Mouse (Mus musculus) natural killer cell, adult 2 months (primary cell): ENCODE data around the gene Cdhr2.

Experiments
- DNase-seq, 2 experiments: peaks; one replicate each; pipeline ENCODE4 v3.0.0; 2022; ENCODE audit warnings: low spot score in 2 of 2

The Cdhr2 gene

DNA sequence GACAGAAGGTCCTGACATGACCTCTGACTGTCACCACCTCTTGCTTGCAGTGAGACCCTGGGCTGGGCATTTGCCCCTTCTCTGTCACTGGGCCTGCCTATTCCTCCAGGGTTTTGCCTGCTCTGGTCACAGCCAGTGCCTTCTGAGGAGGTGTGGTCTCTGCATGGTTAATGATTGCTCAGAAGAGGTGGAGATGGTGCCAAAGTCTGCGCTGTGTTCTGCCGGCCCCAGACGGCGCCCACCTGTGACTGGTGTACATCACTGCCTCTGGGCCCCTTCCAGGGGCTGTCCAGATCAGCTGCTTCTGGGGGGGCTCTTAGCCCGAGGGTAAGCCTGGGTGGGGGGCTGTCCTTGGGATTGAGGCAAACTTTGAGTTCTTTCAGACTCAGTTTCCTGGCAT is at the start of gene Cdhr2:
Gene Cdhr2, plus strand, starts transcription at position 219 of the 400 bp plus-strand sequence.
- no peak for DNase-seq

DNA sequence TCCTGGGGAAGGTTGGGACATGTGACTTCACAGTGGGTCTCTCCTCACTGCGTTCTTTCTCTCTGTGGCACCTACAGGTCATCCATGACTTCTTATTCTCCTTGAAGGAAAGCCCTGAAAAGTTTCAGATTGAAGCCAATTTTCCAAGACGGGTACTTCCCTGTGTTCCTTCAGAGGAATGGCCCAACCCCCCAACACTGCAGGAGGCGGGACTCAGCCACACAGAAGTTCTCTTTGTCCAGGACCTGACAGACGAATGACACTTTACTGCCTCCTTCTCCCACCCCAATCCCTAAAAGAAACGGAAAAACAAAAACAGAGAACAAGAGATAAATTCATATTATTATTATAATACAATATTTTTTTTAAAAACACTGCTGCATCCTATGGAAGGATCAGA is 40.4 kb upstream of the Cdhr2 start:
- DNase-seq: no peak

GRCm38 (mm10) chr13:54661358-54661757 is 39.9 kb upstream of the Cdhr2 start:
- DNase-seq: no peak

DNA sequence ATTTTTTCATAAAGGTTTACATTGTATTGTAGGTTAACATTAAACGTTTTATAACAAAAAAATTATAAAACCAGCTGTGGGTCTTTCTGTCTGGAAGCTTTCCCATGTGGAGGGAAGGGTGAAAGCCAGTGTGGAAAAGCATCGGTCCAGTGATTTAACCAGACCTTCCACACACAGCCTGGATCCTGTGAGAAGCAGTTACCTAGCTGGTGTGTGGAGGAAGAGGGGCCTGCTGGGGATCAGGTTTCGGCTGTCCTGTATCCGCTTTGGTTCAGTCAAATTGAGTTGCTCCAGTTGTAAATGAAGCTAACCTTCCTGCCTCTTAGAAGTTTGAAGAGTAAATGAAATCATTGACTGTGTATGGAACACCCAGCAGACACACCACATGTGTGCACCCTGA is 37.3 kb upstream of the Cdhr2 start:
- no peak for DNase-seq

- no peak for DNase-seq
Measured at GRCm38 (mm10) chr13:54664509-54664908, 36.8 kb upstream of the Cdhr2 start.

GRCm38 (mm10) chr13:54665062-54665461 is 36.2 kb upstream of the Cdhr2 start:
- no peak for DNase-seq

- no peak for DNase-seq
Measured at GRCm38 (mm10) chr13:54670491-54670890, 30.8 kb upstream of the Cdhr2 start.

- no peak for DNase-seq
Measured at GRCm38 (mm10) chr13:54675895-54676590, 25.2 kb upstream of the Cdhr2 start.

GRCm38 (mm10) chr13:54678263-54678662 is 23.0 kb upstream of the Cdhr2 start:
- no peak for DNase-seq

DNA sequence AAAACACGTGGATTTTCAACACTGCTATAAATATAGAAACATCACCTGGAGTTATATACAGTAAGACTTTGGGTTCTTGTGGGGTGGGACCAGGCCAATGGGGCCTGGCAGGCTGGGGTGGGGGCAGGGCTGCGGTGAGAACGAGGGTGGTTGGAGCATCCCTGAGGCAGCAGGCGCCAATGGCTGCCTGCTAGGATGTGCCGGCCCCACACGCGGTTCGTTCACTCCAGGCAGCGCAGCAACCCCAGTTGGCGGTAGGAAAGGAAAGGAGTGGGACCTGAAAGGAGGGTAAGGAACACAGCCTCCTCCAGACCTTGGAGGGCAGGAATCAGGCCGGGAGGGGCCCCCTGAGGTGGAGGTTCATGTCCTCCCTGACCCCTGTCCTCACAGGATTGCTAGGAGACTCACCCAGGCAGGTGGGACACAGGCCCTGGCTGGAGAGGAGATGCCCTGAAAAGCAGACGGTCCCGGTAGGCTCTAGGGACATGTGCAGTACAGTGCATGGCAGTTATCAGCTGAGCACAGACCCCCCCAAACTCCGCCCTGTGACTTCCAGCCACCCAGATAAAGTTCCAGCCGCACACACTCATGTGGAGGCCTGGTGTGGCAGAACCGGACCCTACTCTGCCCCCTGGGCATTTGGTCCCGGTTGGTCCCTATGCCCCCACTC is 20.9 kb upstream of the Cdhr2 start:
- DNase-seq: no peak

- no peak for DNase-seq
Measured at GRCm38 (mm10) chr13:54681291-54681690, 20.0 kb upstream of the Cdhr2 start.

DNA sequence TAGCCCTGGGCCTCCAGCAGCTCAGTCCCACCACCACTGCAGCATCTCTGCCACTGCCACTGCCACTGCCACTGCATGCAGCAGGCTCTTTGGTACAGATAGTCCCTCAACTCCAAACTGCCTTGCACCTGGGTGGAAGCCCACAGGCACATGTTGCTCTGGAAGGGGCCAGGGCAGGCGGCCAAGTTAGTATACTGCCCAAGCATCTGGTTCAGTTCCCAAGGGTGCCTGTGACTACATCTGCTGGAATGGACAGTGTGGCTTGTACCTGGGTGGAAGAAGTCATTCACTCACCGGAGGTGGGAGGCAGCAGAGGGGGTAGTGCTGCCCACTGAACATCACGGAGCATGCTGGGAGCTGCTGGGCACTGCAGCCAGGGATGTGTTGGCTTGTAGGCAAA is 18.0 kb upstream of the Cdhr2 start:
- DNase-seq: no peak

GRCm38 (mm10) chr13:54684140-54684896 is 16.9 kb upstream of the Cdhr2 start:
- no peak for DNase-seq

DNA sequence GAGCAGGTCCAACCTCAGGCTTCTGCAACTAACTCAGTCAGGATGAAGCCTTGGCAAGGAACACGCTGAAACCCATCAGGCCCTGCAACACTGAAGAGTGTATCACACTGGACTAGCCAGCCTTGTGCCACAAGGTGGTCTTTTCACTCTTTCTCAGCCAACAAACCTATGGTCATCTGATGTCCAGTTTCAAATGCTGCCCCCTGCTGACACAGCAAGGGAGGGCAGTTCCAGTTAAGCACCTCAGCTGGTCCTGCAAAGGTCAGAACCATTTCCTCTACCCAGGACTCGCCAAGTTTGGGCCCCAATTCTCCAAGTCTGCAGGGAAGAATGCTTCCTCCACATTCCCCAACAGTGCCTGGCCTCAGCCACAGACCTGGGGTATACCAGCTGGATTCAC is 16.1 kb upstream of the Cdhr2 start:
- peak; percentile 28 to 41 for DNase-seq

GRCm38 (mm10) chr13:54686139-54687053 is 14.9 kb upstream of the Cdhr2 start:
- DNase-seq: no peak

GRCm38 (mm10) chr13:54687096-54687495 is 14.2 kb upstream of the Cdhr2 start:
- DNase-seq: peak; percentile 81 to 86

- DNase-seq: peak; percentile 98
Measured at GRCm38 (mm10) chr13:54687575-54688424, 13.5 kb upstream of the Cdhr2 start.

GRCm38 (mm10) chr13:54690151-54690740 is 11.0 kb upstream of the Cdhr2 start:
- no peak for DNase-seq

DNA sequence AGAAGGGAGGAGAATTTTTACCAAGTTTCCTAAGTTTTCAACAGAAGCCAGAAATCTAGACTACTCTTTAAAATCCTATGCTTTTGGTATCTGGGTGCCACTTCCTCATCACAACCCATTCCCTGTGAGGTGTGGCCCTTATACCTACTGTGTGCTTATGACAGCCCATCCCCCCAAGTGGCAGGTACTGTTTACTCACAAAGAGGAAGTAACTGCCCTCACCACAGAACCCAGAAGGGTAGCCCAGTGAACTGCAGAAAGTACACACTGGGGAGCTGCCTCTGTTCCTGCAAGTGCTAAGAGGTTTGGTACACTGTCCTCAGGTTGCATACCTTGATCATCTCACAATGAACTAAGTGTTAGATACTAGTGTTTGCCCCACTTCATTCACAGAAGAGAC is 9.5 kb upstream of the Cdhr2 start:
- peak; percentile 51 to 75 for DNase-seq
